Mouse (Mus musculus): ENCODE measurements around the gene Ostn.
"Not testable (repeated sequence)": the region's sequence is repeated elsewhere in the genome, so short reads cannot be mapped to it uniquely, and the experiment has no call there.

Gene Ostn

DNA sequence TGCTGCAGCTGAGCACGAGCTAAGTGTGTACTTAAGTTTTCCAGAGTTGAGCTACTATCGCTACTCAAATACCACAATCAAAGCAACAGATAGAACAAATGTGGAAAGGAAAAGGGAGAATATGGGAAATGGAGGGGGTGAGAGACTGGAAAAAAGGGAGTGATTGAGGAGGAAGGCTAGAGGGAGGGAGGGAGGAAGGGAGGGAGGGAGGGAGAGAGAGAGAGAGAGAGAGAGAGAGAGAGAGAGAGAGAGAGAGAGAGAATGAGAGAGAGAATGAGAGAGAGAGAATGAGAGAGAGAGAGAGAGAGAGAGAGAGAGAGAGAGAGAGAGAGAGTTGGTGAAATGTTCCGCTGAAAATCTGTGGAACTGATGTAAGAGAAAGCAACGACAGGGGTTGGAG, at the start of gene Ostn:
TSS of gene Ostn (plus strand) at position 301 of the 400 bp plus-strand sequence.
- not testable (repeated sequence) for DNase-seq (ENCODE audit: low read depth, low spot score)

DNA sequence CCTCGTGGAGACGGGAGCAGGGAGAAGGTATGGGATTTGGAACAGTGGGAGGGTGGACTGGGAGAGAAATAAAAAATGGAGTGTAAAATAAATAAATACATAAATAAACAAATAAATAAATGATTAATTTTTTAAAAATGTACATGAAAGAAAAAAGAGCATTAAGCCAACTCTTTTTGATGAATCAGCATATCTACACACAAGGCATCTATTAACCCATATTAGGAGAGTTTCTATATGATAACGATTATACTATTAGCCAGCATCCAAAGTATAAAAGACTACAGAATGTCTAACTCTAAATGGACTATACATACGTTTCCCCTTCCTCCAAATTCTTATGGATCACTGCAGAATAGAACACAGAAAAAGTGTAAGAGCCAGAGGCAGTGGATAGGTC, 38.5 kb upstream of the Ostn start:
- DNase-seq (ENCODE audit: low read depth, low spot score): no peak

DNA sequence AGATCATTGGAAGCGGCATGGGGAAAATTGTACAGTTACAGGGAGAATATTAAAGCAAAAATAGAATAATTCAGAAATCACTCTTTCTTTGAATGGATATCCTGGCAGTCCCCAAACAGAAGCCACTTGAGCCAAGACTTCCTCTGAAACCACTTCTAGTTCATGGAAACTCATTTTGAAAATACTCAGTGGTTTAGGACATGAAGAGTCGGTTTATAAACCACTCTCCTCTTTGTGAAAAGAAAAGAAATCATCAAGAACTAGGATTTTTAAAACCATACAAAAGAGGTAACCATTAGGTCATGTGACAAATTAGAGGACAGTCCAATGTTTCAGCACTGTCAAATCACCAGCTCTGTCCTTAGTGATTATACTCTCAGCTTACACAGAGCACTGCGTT, 19.9 kb upstream of the Ostn start:
- no peak for DNase-seq (ENCODE audit: low read depth, low spot score)

DNA sequence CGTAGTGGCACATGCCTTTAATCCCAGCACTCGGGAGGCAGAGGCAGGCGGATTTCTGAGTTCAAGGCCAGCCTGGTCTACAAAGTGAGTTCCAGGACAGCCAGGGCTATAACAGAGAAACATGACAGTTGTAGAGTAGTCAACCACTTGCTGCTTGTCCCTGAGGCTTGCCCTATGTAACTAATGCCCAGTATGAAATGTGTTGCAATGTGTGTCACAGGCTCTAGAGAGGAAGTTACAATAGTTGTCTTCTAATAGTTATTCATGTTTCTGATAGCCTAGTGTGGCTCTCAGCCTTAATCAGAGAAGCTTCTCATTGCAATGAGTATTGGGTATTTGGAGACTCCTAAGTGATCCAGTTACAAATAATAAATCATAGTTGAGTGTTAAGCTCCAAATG, 10.8 kb upstream of the Ostn start:
- DNase-seq (ENCODE audit: low read depth, low spot score): no peak

DNA sequence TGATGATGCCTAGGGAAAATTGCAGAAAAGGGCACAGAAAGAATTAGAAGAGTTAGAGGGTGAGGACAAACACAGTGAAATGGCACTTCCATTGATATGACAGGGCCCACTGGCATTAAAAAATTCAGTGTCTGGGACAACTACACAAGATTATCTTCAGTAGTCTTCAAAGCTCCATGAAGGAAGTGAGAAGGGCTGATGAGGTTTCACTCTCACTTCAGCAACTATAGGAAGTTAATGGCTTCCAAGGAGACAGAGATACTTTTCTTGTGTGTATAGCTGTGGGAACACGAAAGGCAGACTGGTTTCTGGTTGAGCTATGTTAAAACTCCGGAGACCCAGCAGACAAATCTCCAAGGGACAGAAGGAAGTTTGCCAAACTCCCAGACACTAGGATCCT, 10.4 kb upstream of the Ostn start:
- no peak for DNase-seq (ENCODE audit: low read depth, low spot score)

DNA sequence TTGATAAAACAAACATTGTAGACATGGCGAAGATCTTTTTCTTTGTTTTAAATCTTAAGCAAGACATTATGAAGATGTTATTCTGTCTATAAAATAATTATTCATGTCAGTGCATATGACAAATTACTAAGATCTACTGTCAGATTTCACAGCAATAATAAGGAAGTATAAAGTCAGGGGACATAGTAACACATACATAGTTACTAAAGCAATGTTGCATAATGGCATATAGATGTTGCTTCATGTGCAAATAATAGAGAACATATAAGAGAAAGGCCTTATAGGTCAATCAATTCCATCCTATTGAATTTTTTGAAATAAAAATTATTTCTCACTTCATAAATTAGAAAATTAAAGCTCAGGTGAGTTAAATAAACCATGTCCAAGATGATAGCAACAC, 11.8 kb downstream of the Ostn start:
- no peak for DNase-seq (ENCODE audit: low read depth, low spot score)

DNA sequence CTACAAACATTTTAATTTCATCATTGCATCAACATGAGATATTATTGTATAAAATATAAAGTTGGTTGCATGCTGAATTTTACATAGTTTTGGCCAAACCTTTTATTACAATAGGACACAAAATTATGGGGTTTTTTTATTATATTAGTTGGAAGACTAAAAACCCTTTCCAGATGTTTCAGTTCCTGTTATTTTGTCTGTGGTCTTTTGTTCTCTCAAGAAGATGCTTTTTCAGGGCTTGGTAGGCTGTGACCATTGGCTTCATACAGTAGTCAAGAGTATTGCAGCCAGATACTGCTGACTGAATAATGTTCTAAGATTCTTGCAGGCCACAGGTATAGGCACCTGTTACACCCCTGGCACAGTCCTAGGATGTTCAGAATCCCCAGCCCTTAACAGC, 14.8 kb downstream of the Ostn start:
- no peak for DNase-seq (ENCODE audit: low read depth, low spot score)

DNA sequence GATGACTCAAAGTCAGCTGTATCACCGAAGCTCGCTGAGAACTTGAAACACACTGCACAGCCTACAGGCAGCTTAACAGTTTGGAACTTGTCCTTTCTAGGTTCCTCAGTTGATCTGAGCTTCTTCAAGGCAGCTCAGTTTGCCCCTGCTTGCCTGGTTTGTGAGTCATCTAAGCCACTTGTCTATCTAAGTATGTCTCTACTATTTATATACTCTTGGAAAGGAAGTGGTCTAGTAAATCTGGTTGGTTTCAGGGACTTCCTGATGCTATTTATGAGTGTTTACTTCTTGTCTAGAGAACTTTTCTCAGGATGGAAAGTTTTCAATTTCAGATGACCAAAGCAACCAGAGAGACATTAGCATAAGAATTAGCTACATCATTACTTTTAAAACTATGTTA, 19.2 kb downstream of the Ostn start:
- DNase-seq (ENCODE audit: low read depth, low spot score): no peak

DNA sequence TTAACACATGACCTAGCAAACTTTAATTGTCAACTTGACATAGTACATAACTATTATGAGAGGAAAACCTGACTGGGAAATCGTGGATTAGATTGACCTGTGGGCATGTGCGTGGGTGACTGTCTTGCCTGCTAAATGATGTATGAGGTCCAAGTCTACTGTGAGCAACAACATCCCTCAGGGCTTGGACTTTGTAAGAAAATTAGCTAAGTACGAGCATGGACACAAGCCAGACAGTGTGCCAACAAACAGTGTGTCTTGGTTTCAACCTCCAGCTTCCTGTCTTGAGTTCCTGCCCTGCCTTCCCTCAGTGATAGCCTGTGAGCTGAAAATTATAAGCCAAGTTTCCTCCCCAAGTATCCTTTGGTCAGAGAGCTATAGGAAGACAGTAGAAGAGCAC, 40.2 kb downstream of the Ostn start:
- DNase-seq (ENCODE audit: low read depth, low spot score): peak; percentile 11

DNA sequence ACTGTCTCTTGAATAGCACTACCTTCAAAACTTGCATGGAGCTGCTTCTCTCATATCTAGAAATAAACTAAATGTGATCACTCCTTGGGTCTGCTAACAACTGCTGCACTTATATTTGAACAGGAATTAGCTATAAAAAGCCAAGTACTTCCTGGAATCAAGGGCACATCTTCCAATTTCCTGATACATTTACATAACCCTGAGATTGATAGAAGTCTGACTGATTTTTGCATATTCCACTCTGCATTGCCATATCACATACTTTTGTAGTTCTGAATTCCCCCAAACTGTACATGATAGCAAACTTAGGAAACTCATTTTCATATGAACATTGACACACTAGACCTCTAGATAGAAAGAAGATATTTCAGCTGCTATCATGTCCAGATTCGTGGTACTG, 41.1 kb downstream of the Ostn start:
- no peak for DNase-seq (ENCODE audit: low read depth, low spot score)

DNA sequence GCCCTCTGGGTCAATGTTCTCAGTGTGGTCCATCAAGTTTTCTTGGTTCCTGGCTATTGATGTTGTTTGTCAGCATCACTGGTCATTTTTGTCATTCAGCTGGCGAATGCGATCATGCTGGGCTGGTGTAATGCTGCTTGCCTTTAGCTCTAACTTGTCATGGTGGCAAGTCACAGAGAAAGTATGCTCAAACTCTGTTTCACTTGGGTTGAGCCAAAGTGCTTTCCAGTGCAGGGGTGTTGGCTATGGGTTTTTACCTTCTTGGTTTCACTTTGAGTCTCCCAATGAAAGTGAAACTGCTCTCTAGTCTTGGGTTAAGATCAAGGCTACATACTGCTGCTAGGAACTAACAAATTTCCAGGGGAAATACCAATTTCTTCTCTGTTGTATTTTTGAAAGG, 41.9 kb downstream of the Ostn start:
- peak; percentile 40 for DNase-seq (ENCODE audit: low read depth, low spot score)

DNA sequence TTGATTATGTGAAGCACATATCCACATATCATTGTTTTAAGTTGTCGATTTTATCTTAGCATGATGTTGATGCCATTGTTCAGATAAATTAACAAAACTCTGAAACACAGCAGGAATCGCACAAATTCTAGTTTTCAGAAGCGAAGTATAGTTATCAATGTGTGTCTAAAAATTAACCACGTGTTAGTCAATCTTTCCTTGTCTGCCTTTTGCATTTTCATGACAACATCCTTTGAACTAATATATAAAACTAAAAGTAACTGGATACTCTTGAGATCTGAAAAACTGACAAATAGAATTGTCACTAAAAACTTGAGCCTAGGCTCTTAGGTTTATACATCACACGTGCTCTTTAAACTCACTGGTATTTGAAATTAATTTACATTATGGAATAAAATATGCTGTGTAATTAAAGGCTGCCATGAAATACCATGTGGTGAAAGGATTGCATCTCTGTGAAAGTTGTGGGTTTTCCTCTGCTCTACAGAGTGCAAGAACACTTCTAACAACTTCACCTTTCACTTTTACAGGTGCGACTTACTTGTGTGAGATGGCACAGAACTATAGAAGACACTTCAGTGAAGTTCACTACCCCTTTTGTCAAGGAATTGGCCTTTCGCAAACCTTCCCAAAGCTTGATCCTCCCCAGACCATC, 42.7 kb downstream of the Ostn start:
- DNase-seq (ENCODE audit: low read depth, low spot score): no peak

DNA sequence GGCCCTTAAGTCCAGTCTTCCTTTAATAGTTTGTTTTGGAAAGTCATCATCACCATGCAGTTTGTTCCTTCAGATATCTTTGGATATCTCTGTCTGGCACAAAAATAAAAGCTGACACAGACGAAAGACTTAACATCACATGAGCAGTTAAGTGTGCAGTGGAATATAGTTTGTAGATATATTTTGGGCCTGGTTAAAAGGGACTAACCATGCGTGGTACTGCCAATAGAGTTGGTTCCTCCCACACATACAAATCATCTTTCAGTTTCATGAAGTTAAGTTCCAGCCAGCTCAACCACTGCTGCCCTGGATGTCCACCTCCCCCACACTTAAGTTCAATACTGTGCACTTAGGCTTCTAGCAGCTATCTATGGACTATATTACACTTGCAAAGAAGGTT, 47.2 kb downstream of the Ostn start:
- no peak for DNase-seq (ENCODE audit: low read depth, low spot score)

DNA sequence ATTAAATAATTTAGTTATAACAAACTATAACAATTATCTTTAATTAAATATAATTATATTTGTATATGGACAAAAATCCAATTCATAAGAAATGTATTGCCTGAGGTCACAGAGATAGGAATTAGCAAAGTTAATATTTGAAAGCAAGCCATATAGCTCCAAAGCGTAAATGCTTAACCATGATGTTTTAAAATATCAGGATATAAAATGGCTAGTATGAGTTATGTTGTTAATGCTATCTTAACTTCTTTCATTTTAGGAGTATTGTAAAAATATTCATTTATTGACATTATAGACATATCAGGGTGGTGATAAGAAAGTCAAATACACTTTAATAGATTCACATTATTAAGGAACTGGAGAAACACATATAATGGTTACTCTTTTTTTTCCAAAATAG, 52.8 kb downstream of the Ostn start:
- DNase-seq (ENCODE audit: low read depth, low spot score): no peak

DNA sequence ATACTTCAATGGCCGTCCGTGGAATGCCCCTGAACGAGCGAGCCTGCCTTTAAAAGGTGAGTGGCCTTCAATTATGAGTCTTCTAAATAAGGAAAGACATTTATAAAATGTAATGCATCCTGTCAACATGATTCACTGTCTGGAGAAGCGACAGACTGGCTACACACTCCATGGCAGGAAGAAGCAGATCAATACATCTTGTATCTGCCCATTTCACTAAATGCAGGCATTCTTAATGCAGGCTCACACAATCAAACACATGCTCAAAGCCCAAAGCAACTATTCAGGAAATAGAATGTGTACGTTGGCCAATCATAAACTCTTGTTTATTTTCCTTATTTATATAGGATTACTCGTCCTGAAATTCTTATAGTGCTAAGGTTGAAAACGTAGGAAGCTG, 62.9 kb downstream of the Ostn start, which contains the start of gene Uts2b:
TSS of gene Uts2b (minus strand) at position 49 of the 400 bp plus-strand sequence.
- no peak for DNase-seq (ENCODE audit: low read depth, low spot score)

DNA sequence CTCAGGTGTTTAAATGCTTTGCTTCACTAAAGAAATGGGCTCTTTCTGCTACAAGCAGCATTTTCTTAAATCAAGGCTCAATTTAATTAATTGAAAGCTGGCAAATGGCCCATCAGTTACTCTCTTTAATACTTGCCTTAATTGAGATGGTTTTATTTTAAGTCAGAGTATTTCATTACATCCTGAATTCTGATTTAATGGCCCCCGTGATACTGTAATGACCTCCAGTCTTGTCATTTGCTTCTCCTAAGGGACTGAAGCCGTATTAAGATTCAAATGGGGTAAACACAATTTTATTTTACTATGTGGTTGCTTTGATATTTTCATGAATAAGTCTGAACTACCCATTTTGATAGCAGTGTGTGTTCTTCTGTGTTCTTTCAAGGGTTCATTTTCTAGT, 63.4 kb downstream of the Ostn start:
- DNase-seq (ENCODE audit: low read depth, low spot score): no peak

DNA sequence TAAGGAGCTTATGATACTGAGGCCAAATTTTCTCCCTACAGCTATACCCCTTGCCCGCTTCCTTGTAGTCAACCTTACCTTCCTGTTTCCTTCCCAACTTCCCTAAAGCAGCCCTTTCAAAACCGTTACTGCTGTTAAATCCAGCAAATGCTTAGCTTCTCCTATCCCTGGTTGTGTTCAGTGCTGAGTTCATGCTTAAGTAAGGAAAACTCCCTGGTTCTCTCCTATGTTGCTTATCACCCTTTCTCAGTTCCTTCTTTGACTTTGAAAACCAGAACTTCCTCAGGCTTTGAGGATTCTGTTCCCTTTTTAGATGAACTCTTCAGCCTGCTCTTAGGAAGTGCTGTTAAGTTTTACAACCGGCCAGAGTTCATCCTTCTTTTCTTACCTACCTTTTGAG, 66.8 kb downstream of the Ostn start:
- no peak for DNase-seq (ENCODE audit: low read depth, low spot score)

DNA sequence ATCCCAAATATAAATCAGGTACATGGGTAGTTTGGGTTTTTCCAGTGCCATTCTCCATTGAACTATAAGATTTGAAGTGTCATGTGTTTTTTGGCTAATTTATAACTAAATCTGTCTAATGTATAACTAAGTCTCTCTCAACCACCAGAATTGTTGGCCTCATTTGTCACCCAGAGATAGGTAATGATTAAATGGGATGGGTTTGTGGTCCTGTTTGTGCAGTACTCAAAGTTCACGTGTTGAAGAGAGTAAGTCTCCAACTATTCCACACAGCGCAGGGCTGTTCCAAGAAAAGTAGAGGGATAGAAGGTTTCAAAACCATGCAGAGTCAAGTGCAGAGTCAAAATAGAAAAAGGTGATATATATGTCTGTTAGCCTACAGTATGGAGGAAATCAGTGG, 68.0 kb downstream of the Ostn start:
- no peak for DNase-seq (ENCODE audit: low read depth, low spot score)

DNA sequence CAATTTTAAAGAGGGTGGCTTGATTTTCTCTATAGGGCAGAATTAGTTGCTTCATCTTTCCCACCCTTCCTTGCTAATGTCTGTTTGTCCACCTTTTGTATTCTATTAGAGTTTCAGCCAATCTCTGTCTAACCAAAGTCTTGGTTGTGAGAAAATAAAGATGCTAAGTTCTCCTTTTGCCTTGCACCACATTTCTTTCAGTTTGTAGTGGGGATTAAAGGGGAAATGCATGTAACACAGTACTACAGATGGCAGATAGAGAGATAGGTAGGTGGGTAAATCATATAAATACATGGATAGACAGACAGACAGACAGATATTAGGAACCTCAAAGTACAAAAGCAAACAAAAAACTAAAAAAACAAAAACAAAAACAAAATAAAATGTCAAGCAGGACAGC, 69.3 kb downstream of the Ostn start:
- DNase-seq (ENCODE audit: low read depth, low spot score): no peak

DNA sequence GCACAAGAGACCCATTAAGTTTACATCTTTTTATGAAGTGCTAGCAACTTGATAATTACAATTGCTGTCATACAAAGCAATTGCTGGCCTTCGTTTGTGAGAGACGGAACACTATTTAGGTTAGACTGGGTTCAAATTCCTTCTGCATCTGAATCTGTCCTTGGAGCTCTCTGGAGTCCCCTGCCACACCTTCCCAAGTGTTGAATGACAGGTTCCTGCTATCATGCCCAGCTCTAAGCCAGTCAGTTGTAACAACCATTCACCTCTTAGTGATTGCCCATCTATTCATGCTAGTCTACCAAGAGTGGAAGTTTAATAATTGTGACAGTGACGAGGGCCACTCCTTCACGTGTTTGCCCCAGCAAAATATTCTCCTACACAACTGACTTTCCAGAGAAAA, 74.9 kb downstream of the Ostn start:
- DNase-seq (ENCODE audit: low read depth, low spot score): no peak

DNA sequence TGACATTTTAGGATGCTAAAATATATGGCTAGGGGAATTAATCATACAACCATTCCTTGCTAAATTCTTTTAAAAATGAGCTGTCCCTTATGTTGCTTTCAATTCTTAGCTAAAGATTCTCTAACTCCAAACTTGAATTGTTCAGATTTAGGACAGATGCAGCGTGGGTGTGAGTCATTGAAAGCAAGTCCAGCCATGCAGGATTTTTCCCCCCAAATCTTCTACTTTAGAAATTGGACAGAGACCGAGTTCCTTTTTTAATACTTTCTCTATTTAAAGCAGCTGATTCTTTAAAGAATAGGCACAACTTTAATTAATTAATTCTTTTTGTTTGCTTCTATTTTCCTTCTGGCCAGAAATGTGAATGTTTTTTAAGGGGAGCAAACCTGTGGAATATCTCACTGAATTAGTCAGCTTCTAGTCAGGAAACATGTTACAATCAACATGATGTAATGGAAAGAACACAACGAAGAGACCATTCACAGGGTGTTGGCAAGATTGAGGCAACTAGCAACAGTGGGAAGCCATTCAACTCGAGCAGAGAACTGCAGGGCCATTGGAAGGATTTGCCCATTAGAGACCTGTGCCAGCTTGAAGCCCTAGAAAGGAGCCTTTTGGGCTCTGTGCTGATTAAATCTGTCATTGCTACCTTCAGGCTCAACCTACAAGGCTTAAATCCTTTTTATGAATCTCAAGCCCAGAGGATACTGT, 77.8 kb downstream of the Ostn start:
- peak; percentile 42 for DNase-seq (ENCODE audit: low read depth, low spot score)

DNA sequence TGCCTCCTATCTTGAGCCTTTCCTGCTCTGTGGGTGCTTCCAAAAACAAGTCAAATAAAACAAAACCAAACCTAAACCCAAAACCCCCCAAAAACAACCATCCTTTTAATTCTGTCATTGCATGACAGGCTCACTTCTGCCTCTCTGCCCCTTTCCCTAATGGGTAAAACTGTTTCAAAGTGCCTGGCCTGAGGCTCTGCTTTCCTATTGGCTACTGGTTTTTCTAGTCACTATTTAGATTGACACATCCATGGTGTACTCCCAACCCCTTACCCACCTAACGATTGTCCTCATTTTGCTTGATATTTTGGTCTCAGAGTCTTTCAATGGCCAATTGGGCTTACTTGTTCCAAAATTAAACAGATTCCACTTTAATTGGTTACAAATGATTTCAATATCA, 78.4 kb downstream of the Ostn start:
- no peak for DNase-seq (ENCODE audit: low read depth, low spot score)

DNA sequence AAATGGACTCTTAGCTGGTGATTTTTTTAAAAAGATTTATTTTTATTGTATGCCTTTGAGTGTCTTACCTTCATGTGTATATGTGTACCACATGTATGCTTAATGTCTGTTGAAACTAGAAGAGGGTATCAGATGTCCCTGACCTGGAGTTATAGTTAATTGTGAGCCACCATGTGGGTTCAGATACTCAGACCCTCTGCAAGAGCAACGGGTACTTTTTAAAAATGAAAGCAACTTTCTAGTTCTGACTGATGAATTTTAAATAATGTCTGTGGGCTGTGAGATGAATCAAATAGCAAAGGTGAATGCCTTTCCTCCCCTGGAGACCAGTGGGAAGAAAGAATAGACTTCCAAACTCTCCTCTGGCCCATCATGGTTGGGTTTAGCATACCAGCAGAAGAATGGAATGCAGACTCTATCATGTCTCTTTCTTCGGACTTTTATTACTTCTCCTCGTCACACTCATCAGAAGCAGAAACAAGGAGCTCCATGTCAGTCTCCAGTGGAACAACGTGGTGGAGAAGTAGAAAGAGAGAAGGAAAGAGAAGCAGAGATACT, 79.6 kb downstream of the Ostn start:
- DNase-seq (ENCODE audit: low read depth, low spot score): no peak
